Mouse (Mus musculus) liver, embryonic 14.5 days (tissue): Measurements from ENCODE around the gene Acin1. TPM values are rescaled to one million over a fixed set of nuclear protein-coding genes. Genes with fewer than 3 reads are reported as not detected.

ENCODE experiments used
- ATAC-seq: fragments of 200-750 bp; cut with Nextera tagmentation; 2 replicates; pipeline ENCODE4 v1.8.0; 2017; ENCODE audit warnings: moderate number of reproducible peaks, mild to moderate bottlenecking, moderate library complexity; ENCODE audit not compliant: insufficient read depth
- DNase-seq, 3 experiments: peaks; one replicate each; pipeline ENCODE4 v3.0.0-alpha.2; 2012 to 2013; ENCODE audit warnings: low read depth in 3 of 3, low spot score in 3 of 3
- H3K27ac ChIP-seq: fragments of 300-500 bp; sonication (generic); 2 replicates; pipeline ENCODE4 v1.5.1; 2014; ENCODE audit warnings: moderate library complexity, mild to moderate bottlenecking, control low read depth, inconsistent platforms
- H3K27me3 ChIP-seq: fragments of 300-500 bp; sonication (generic); 2 replicates; pipeline ENCODE4 v1.6.1; 2014; ENCODE audit warnings: mild to moderate bottlenecking, low read length, moderate library complexity; ENCODE audit not compliant: control insufficient read depth, insufficient read depth
- H3K36me3 ChIP-seq: fragments of 300-500 bp; sonication (generic); replicated peaks from 2 replicates; pipeline ENCODE4 v1.6.1; 2014; ENCODE audit warnings: low read depth; ENCODE audit not compliant: control insufficient read depth, insufficient read depth
- H3K4me1 ChIP-seq, 2 experiments: fragments of 200-500 bp in 1 of 2; fragments of 300-500 bp in 1 of 2; sonication (generic) in 1 of 2; replicated peaks; 2 replicates each; pipeline ENCODE4 v1.6.1; 2012 to 2014; ENCODE audit warnings: antibody characterized with exemption in 1 of 2, inconsistent platforms in 1 of 2, low read length in 1 of 2; ENCODE audit not compliant: control insufficient read depth in 2 of 2, insufficient read depth in 2 of 2
- H3K4me2 ChIP-seq: fragments of 300-500 bp; sonication (generic); 2 replicates; pipeline ENCODE4 v1.6.1; 2014; ENCODE audit warnings: low read depth, mild to moderate bottlenecking, control low read depth, moderate library complexity
- H3K4me3 ChIP-seq, 2 experiments: fragments of 200-500 bp in 1 of 2; fragments of 300-500 bp in 1 of 2; sonication (generic) in 1 of 2; 2 replicates each; pipeline ENCODE4 v1.5.1; 2012 to 2014; ENCODE audit warnings: low read depth in 2 of 2, low read length in 2 of 2, mild to moderate bottlenecking in 2 of 2, control low read depth in 1 of 2, inconsistent platforms in 1 of 2, moderate library complexity in 1 of 2; ENCODE audit not compliant: insufficient read depth in 1 of 2
- H3K9ac ChIP-seq: fragments of 300-500 bp; sonication (generic); replicated peaks from 2 replicates; pipeline ENCODE4 v1.6.1; 2014; ENCODE audit warnings: mild to moderate bottlenecking, control low read depth, moderate library complexity
- H3K9me3 ChIP-seq: fragments of 300-500 bp; sonication (generic); 2 replicates; pipeline ENCODE4 v1.6.1; 2016; ENCODE audit warnings: low read length, mixed read lengths; ENCODE audit not compliant: control insufficient read depth
- CTCF ChIP-seq: IDR thresholded peaks from 2 replicates; pipeline ENCODE4 v1.5.1; 2016; ENCODE audit warnings: antibody characterized with exemption, low read depth, control low read depth
- EP300 ChIP-seq: IDR thresholded peaks from 2 replicates; pipeline ENCODE4 v1.6.1; 2016; ENCODE audit warnings: antibody characterized with exemption, low read depth
- WGBS: fragments of 180-500 bp; shearing (Covaris S2); extraction: QIAGEN DNeasy Blood & Tissue Kit; methylation state at CpG from one replicate; pipeline ENCODE4 v1.1.7; 2014; ENCODE audit not compliant: insufficient replicate concordance; 5-methylcytosine and 5-hydroxymethylcytosine counted together
- polyA plus RNA-seq, 2 experiments: library from polyadenylated mRNA; depleted of rRNA in 1 of 2; stranded (reverse) in 1 of 2; unstranded in 1 of 2; fragments of >200 nt; fragmentation: Nextera tagmentation in 1 of 2; extraction: Ambion mirVana in 1 of 2; gene quantifications; 2 replicates each; pipeline versions ENCODE4 v1.2.1 to v1.2.3; 2012 to 2014

The Acin1 gene
- polyA plus RNA-seq, 2 experiments, result 43.2 to 64.5 TPM

GRCm38 (mm10) chr14:54653496-54653895, 33.2 kb downstream of the Acin1 start:
- 0% methylated on average over 12 of the region's 12 CpGs for WGBS
- TF ChIP-seq EP300 (no peak), CTCF (peak; percentile 26; the same call in 1 of the 2 replicates)
- ATAC-seq (peak; percentile 85), DNase-seq (peak; percentile 76 to 78 (median 77))
- H3K4me1 ChIP-seq, result peaks cover 14 to 19% of the 10 kb centered on the region in 2 experiments
- peak overlapping the region; percentile 58 for H3K9ac ChIP-seq
- peak overlapping the region; percentile 62 to 98 for H3K4me3 ChIP-seq
- H3K27ac ChIP-seq, result peak overlapping the region; percentile 65
- peaks cover 58% of the 10 kb centered on the region for H3K36me3 ChIP-seq
- H3K9me3 ChIP-seq, result no peaks in the 10 kb centered on the region
- H3K4me2 ChIP-seq, result peak overlapping the region; percentile 91
- H3K27me3 ChIP-seq, result no peaks in the 10 kb centered on the region

GRCm38 (mm10) chr14:54652787-54653186, 33.9 kb downstream of the Acin1 start:
- TF ChIP-seq EP300, result no peak
- TF ChIP-seq CTCF, result no peak
- 5% methylated on average over 7 of the region's 7 CpGs for WGBS
- H3K9ac ChIP-seq, result peak overlapping the region; percentile 58
- H3K27ac ChIP-seq, result peak overlapping the region; percentile 65
- H3K36me3 ChIP-seq, result peaks cover 57% of the 10 kb centered on the region
- no peak for ATAC-seq
- H3K4me1 ChIP-seq, result peaks cover 14 to 19% of the 10 kb centered on the region in 2 experiments
- peak overlapping the region; percentile 91 for H3K4me2 ChIP-seq
- H3K27me3 ChIP-seq, result no peaks in the 10 kb centered on the region
- H3K4me3 ChIP-seq, result peak overlapping the region; percentile 62 to 98
- H3K9me3 ChIP-seq, result no peaks in the 10 kb centered on the region
- DNase-seq, result no peak

DNA sequence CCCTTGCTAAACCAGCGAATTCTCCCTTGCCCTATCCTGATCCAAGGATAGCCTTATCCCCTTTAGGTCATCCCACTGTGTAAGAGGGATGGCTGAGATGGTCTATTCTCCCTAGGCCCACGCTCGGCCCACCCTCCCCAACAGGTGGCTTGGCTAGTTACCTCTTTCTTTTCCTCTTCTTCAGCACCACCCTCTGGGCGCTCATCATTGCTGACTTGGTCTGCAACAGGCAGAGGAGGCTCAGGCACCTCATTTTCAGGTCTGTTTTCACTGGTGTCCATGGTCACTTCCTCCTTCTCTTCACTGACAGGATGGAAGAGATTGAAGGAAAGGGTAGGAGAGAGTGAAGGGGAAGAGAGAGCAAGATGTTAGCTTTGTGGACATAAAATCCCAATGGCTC, 35.2 kb downstream of the Acin1 start:
- WGBS, result 68% methylated on average over 4 of the region's 4 CpGs
- no peak overlapping the region for H3K4me3 ChIP-seq
- peaks cover 14 to 19% of the 10 kb centered on the region in 2 experiments for H3K4me1 ChIP-seq
- no peak for TF ChIP-seq CTCF
- no peak for TF ChIP-seq EP300
- no peak overlapping the region for H3K27ac ChIP-seq
- no peak for DNase-seq
- ATAC-seq, result 0 out of 2 replicates have a peak, but pooled peaks have one; percentile 2
- no peak overlapping the region for H3K9ac ChIP-seq
- no peaks in the 10 kb centered on the region for H3K27me3 ChIP-seq
- no peak overlapping the region for H3K4me2 ChIP-seq
- no peaks in the 10 kb centered on the region for H3K9me3 ChIP-seq
- H3K36me3 ChIP-seq, result peaks cover 59% of the 10 kb centered on the region

DNA sequence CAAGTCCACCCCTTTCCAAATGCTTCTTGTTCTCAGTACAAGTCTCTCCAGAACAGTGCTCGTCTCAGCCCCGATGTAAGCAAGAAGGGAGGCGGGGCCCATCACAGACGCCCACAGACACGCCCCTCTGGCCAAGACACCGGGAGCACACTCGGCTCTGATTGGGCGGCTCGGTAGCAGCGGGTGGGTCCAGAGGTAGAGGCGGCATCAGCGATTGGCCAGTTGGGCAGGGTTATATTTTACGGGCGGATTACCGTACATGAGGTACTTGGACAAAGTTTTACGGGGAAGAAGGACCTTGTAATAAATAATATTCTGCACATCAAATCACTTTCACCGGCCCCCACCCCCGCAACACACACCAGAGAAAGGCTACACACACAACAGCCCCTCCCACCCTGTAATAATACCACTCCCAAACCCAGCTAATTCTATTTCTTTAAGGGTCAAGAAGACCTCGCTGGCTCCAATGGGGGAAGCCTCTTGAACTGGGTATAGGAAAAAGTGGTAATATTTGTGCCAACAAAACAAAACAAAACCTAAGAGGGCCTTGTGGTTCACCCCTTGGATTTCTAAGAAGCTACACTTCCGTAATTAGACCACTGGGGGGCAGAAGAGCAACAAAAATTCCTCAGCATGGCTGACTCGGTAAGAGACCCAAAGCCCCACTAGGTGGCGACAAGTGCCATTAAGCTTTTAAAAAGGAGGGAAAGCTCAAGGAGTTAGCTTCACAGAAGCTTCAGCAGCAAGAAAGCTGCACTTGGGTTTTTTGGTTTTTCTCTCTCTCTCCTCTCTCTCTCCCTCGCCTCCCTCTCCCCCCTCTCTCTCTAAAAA, 35.9 kb downstream of the Acin1 start:
- 50% methylated on average over 23 of the region's 23 CpGs for WGBS
- Histone ChIP-seq H3K4me2 (no peak overlapping the region), H3K36me3 (peaks cover 60% of the 10 kb centered on the region), H3K9me3 (no peaks in the 10 kb centered on the region), H3K9ac (no peak overlapping the region), H3K4me1 (peaks cover 14 to 19% of the 10 kb centered on the region in 2 experiments), H3K4me3 (no peak overlapping the region), H3K27me3 (no peaks in the 10 kb centered on the region), H3K27ac (no peak overlapping the region)
- ATAC-seq (peak; percentile 58), DNase-seq (peak; percentile 85 to 89 (median 86))
- TF ChIP-seq CTCF (peak; percentile 96), EP300 (no peak)

DNA sequence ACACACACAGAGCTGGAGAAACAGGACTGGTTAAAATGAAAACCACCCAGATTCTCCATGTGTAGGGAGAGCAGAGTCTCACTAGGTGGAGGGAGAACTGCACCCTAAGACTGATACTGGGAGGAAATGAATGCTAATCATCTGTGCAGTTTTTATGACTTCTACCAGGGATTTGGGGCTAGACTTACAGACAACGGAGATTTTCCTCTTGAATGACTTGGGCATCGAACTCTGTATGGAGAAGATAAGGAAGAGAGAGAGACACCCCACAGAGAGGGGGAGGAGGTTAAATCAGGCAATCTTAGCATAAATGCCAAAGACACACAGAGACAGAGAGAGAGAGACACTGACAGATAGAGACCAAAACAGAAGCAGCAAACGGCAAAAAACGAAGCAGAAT, 38.8 kb downstream of the Acin1 start:
- WGBS, result 30% methylated on average over 4 of the region's 4 CpGs

More for the DNA sequence above, 38.8 kb downstream of the Acin1 start:
- Histone ChIP-seq H3K9ac (no peak overlapping the region), H3K27ac (no peak overlapping the region), H3K36me3 (peaks cover 82% of the 10 kb centered on the region), H3K4me2 (no peak overlapping the region), H3K27me3 (no peaks in the 10 kb centered on the region), H3K4me1 (peaks cover 8 to 11% of the 10 kb centered on the region in 2 experiments), H3K9me3 (no peaks in the 10 kb centered on the region), H3K4me3 (no peak overlapping the region)
- TF ChIP-seq CTCF, result no peak
- TF ChIP-seq EP300, result no peak
- DNase-seq (no peak), ATAC-seq (no peak)
